Mouse (Mus musculus): ENCODE results near the gene Cracr2b.

The Cracr2b gene

GRCm38 (mm10) chr7:141485186-141485585, 24.3 kb downstream of the Cracr2b start:
- no peak for DNase-seq (ENCODE audit: low spot score in 2 of 2)

DNA sequence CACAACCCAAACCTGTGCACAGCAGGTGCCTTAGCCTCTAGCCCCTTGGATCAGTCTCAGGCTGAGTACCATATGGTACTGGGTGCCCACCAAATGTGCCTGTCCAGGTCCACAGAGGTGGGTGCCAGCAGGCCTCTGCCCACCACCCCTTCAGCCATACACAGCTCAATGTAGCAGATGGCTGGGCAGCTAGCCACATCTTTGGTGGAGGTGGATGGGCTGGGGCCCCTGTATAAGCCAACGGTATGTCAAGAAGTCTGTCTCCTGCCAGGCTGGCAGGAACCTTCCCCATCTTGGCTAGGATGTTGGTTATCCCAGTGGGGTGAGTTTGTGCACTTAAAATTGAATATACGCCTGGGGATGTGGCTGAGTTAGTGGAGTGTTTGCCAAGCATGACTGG, 24.7 kb downstream of the Cracr2b start:
- peak in 1 of 2 experiments; percentile 42 for DNase-seq (ENCODE audit: low spot score in 2 of 2)

- DNase-seq (ENCODE audit: low spot score in 2 of 2): no peak
Measured at GRCm38 (mm10) chr7:141486239-141486638, 25.3 kb downstream of the Cracr2b start.

DNA sequence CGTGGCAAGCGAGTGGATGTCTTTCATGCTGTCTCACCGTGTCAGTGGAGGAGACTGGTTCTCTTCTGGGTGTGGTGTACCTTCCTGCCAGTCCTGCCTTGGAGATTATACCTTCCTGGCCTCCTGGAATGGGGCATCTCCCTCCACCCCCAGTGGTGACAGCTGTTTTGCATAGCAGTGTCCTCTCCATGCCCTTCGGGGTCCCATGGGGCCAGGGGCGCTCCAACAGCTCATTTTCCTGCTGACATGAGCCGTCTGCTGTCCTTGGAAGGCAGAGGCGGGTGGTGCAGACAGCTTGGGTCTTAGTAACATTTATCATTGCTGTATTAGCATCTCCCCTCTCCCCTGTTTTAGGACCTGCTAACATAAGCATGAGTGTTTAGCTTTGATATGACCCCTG, 26.2 kb downstream of the Cracr2b start:
- DNase-seq (ENCODE audit: low spot score in 2 of 2): no peak

DNA sequence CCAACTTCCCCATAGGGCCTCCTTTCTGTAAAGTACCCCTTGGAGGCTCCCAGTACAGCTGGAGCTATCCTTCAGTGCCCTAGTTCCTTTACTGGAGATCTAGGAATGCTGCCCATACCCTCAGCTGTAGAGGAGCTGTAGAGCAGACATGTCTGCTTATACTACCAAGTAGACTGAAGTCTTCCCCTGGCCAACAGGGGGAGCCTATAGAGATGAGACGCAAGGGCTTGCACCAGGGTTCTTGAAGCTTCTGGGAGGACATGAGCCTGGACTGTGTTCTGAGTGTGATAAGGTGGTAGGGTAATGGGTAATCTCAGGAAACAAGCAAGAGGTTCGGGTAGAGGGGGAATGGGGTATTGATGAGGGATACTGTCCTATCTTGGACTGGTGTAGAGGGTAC, 30.3 kb downstream of the Cracr2b start:
- no peak for DNase-seq (ENCODE audit: low spot score in 2 of 2)

DNA sequence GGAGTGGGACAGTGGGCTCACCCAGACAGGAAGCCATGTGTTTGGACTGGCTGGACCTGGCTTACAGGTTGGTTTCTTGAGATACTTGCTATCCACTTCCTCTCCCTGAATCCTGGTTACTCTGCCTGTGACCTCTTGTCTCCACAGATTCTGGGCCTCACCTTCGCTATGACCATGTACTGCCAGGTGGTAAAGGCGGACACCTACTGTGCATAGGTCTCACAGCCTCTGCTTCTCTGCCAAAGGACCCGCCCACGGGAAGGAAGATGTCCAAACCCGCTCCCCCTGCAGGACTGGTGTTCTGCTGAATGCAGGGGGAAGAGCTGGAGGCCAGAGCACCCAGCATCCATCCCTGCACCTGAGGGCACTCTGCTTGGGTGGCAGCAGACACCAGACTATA, 31.8 kb downstream of the Cracr2b start:
- no peak for DNase-seq (ENCODE audit: low spot score in 2 of 2)

GRCm38 (mm10) chr7:141493729-141494128, 32.8 kb downstream of the Cracr2b start:
- DNase-seq (ENCODE audit: low spot score in 2 of 2): no peak

GRCm38 (mm10) chr7:141495379-141495778, 34.5 kb downstream of the Cracr2b start:
- no peak for DNase-seq (ENCODE audit: low spot score in 2 of 2)

GRCm38 (mm10) chr7:141495940-141496339, 35.0 kb downstream of the Cracr2b start:
- DNase-seq (ENCODE audit: low spot score in 2 of 2): no peak

DNA sequence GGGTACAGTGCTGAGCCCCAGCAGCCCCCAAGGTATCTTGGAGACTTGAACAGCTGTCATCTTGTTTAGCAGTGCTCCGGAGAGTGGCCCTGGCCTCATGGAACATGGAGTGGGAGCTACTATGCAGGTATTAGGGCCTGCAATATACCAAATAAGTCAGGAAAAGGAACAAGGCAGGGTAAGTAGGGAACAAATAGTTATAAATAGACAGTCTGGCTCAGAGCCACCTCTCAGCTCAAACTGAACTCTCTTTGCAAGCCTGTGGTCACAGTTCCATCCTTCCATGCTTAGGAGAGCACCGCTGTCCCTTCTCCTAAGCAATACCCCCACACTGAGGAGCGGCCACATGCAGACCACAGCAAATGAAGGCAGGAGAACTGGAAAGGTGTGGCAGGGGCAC, 36.7 kb downstream of the Cracr2b start:
- DNase-seq (ENCODE audit: low spot score in 2 of 2): no peak

GRCm38 (mm10) chr7:141501820-141502555, 41.1 kb downstream of the Cracr2b start:
- no peak for DNase-seq (ENCODE audit: low spot score in 2 of 2)

DNA sequence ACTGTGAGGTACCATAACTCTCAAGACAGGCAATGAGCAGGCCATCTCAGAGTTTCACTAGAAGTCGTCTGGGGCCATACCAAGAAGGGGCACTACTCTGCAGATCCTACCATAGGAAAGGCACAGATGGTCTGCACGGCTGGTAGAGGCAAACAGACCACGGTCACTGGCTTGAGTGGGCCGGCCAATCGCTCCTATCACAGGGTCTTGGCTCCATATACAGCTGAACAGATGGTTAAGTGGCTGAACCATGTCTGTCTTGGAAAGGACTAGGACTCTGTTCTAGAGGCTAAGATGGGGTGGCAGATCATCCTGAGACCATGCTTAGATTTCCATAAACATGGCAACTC, 41.6 kb downstream of the Cracr2b start:
- no peak for DNase-seq (ENCODE audit: low spot score in 2 of 2)

DNA sequence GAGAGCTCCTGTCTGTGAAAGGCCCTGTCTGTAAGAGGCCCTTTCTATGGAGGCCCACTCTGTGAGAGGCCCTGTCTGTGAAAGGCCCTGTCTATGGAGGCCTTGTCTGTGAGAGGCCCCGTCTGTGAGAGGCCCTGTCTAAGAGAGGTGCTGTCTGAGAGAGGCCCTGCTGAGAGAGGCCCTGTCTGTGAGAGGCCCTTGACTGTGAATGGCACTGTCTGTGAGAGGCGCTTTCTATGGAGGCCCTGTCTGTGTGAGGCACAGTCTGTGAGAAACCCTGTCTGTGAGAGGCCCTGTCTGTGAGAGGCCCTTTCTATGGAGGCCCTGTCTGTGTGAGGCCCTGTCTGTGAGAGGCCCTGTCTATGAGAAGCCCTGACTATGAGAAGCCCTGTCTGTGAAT, 45.4 kb downstream of the Cracr2b start:
- no peak for DNase-seq (ENCODE audit: low spot score in 2 of 2)

DNA sequence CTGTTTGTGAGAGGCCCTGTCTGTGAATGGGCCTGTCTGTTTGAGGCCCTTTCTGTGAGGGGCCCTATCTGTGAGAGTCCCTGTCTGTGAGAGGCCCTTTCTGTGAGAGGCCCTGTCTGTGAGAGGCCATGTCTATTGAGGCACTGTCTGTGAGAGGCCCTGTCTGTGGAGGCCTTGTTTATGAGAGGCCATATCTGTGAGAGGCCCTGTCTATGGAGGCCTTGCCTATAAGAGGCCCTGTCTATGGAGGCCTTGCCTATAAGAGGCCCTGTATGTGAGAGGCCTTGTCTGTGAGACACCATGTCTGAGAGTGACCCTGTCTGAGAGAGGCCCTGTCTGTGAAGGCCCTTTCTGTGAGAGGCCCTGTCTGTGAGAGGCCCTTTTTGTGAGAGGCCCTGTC, 47.3 kb downstream of the Cracr2b start:
- no peak for DNase-seq (ENCODE audit: low spot score in 2 of 2)

GRCm38 (mm10) chr7:141510196-141510595, 49.3 kb downstream of the Cracr2b start:
- DNase-seq (ENCODE audit: low spot score in 2 of 2): no peak

DNA sequence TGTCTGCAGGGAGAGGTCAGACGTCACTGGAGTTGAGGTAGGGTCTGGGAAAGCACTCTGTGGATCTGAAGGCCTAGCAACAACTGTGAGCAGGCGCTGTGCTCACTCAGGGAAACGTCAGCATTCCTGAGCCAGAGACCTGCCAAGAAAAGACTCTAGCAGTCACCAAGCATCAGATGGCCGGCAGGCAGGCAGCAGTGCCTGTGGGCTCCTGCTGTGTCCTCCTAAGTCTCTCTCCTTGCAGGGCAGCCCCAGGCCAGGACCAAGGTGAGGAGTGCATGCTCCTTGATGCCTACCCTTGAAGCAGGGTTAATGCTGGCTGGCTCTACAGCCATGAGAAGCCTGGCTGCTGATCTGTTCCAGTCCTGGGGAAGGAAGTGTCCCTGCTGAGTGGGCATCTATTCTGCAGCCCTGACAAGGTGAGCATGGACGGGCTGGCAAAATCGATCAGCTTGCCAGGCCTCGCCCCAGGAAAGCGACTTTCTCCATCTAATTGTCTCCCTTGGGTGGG, 49.8 kb downstream of the Cracr2b start:
- DNase-seq (ENCODE audit: low spot score in 2 of 2): no peak
